Mouse (Mus musculus) testis, postnatal 10 days (tissue): ENCODE results near the gene Ap2a1.

ENCODE experiments used
- DNase-seq: peaks from one replicate; pipeline ENCODE4 v3.0.0; 2021; ENCODE audit warnings: low spot score

The Ap2a1 gene

DNA sequence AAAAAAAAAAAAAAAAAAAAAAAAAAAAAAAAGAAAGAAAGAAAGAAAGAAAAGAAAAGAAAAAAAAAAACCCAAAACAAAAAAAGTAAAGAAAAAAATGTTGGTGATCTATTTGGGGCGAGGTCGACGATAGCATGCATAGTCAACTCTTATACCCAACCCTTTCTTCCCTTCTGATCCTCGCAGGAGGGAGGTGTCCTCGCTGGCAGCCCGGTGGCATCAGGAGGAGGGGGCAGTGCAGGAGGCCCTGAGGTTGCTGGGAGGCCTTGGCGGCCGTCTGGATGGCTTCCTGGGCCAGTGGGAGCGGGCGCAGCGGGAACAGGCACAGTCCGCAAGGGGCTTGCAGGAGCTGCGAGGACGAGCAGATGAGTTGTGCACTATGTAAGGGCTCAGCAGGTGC, 24.3 kb upstream of the Ap2a1 start:
- peak; percentile 47 for DNase-seq

DNA sequence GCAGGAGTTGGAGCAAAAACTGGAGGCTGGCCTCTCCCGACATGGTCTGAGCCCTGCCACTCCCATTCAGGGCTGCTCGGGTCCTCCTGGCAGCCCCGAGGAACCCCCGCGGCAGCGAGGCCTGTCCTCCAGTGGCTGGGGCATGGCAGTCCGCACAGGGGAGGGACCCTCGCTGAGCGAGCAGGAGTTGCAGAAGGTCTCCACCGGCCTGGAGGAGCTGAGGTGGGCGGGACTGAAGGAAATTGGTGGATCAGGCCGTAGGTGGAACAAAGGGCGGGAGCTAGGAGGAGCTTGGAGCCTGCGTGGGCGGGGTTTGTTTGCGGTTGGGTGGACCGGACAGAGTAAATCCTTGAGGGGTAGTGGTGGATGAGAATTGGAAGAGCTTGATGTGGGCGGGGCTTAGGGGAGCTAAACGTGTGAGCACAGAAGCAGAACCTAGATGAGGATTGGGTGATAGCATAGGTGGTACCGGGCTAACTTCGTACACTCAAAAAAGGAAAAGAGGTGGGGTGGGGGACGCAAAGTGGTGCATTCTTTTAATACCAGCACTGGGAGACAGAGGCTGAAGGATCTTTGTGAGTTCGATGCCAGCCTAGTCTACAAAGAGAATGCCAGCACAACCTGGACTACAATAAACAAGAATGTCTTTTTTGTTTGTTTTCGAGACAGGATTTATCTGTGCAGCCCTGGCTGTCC, 23.5 kb upstream of the Ap2a1 start:
- peak; percentile 97 for DNase-seq

DNA sequence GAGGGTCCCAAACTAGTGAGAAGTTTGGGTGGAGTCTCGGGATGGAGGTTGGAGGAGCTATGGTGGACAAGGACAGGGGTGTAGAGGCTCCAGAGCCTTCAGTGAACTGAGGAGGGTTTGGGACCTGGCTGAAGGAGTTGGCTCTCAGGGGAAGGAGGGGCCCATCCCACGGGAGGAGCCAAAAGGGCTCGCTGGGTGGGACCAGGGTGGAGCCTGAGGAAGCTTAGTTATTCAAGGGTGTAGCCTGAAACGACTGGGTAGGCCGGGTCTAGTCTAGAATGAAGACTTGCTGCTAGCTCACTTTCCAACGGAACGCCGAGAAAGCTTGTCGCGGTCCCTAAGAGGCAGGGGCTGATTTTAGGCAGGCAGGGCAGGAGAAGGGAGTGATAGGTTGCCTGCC, 22.7 kb upstream of the Ap2a1 start:
- DNase-seq: peak; percentile 81

DNA sequence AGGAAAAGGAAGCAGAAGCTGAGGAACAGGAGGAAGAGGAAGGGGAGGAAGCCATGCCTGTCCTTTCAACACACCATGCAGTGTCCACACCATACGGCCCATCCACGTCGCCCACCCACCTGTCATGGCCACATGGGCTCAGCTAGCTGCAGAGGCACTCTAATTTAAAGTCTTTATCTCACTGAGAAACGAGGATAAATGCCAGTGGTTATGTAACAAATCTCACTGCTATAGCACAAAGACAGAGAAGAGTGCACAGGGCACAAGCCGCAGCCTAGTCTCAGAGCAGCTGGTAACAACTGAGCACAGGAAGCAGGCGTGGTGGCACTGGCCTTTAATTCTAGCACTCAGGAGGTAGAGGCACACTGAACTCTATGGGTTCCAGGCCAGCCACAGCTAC, 20.6 kb upstream of the Ap2a1 start:
- no peak for DNase-seq

DNA sequence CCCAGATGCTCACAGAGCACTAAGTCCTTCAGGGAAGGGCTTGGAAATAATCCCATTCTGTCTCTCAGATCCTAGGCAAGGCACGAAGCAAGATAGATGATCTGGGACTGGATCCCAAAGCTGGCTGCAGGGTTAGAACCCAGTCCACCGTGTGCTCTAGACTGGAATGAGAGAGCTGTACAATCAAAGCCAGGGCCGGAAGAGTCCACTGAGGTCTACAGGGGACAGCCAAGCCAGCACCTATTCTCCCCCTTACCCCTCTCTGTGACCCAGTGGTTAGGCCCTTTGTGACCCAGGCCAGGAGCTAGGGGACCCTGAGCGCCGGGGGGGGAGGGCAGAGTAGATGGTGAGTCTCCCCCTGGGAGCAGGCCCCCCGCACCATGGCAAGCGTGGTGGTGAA, 13.6 kb upstream of the Ap2a1 start, which contains the start of gene Tsks:
Gene Tsks, plus strand, starts transcription at position 301 of the 400 bp plus-strand sequence.
- no peak for DNase-seq

DNA sequence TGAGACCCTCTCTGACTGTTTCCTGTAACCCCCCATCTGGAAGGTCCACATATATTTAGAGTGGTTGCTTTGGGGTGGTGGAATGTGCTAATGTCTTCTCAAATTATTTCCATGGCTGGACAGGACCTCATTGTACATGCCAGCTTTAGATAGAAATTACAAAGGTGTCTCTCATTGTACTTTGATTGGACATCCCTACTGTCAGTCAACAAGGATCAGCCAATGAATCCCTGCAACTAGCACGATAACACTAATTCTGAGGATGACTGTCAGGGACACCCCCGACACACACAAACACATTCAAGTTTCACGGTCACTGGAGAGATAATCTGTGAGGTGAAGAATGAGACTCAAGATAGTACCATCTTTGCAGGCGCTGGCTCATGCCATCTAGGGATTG, 9.4 kb upstream of the Ap2a1 start:
- DNase-seq: no peak

DNA sequence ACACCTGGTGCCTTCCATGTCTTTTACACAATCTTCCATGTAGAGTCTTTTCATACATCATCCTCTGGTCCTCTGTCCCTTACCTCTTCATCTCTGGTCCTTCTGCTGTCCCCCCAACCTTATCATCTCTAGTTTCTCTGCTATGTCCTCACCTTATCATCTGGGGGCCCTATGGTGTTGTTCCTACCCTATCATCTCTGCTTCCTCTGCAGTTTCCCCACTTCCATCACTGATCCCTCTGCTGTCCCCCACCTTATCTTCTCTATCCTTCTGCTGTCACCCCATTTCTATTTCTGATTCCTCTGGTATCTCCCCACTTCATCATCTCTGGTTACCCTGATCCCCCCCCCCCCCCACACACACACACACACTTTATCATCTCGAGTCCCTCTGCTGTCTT, 726 bp downstream of the Ap2a1 start:
- no peak for DNase-seq

DNA sequence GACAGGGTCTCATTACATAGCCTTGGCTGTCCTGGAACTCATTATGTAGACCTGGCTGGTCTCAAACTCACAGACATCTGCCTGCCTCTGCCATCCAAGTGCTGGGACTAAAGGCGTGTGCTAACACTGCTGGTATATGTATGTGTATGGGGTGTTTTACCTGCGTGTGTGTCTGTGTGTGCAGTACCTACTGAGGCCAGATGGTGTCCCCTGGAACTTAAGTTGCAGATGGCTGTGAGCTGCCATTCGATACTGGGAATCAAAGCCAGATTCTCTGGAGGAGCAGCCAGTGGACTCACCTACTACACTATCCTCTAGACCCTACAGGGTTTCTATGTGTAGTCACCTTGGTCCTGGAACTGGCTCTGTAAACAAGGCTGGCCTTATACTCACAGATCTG, 3.8 kb downstream of the Ap2a1 start:
- DNase-seq: no peak

DNA sequence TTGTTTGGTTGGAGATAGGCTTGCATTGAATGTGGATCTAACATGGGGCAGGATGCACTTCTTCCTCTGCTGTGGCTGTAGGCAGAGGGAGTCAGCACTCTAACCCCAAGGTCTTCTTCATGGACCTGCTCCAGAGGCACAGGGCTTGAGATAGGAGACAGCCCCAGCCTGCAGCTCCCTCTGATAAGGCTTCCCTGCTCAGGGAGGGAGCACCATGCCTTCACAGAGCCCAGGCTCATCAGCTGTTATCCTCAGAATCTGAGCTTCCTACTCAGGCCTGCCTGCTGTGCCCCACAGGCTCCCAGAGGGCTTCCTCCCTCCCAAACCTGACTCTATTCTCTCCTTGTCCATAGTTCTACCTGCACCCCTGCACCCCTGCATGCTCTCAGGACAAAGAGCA, 6.8 kb downstream of the Ap2a1 start:
- no peak for DNase-seq

DNA sequence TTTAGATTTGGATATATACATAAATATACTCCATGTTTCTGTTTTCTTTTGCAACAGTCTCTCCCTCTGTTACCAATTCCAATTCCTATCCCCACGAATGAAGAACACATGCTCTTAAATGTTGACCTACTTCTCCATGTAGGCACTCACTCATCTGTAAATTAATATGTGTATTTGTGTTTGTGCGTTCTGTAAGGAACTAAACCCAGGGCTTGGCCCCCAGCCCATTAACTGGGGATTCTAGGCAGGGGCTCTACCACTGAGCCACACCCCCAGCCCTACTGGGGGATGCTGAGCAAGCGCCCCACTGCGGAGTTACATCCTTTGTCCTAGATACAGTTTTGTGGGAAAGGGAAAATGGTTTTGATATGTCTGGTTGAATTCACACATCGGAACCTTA, 10.2 kb downstream of the Ap2a1 start:
- DNase-seq: no peak

DNA sequence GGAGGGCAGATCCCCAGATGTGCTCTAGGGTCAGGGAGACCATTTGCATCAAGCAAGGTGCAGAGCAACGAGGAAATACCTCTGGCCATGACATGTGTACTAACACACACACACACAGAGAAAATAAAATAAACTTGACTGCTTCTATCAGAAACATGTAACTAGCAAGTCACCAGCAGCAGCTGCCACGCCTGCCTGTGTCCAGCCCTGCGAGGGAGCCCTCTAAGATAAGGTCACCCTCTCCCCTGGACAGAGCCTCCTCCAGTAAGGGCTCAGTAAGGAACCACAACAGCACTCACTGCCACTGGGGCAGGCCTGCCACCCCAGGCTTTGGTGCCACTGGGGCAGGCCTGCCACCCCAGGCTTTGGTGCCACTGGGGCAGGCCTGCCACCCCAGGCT, 11.1 kb downstream of the Ap2a1 start:
- no peak for DNase-seq

DNA sequence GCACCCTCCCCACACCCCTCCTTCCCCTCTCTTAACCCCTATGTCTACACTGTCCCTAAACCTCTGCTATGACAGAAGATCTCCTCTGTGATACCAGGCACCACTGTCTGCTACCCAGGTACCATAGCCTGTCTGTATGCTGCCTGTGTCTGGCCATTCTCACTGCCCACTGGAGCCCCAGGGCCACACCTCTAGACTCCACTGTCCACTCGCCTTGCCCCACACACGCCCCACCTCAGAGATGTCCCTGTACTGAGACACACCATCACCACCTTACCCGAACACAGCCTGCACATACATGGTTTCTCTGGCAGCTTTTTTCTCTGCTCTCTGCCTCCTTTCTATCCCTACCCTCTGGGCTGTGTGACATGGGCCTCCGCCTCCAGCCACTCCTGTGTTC, 12.4 kb downstream of the Ap2a1 start:
- no peak for DNase-seq

DNA sequence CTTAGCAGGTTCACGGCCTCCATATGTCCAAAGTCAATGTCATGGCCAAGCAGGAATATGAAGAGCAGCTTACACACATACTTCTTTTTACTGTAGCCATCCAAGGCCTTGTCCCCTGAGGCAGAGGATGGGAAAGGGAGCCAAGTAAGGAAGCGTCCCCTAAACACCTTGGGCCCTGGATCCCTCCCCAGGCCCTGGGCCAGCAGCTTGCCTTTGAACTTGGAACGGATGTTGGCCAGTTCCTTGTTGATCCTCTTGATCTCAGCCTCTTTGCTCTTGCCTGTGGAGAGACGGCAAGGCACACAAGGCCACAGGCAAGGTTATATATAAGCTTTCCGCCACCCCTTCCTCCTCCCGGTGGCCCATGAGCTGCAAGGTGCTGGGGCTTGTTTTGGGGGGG, 13.1 kb downstream of the Ap2a1 start:
- DNase-seq: peak; percentile 41

DNA sequence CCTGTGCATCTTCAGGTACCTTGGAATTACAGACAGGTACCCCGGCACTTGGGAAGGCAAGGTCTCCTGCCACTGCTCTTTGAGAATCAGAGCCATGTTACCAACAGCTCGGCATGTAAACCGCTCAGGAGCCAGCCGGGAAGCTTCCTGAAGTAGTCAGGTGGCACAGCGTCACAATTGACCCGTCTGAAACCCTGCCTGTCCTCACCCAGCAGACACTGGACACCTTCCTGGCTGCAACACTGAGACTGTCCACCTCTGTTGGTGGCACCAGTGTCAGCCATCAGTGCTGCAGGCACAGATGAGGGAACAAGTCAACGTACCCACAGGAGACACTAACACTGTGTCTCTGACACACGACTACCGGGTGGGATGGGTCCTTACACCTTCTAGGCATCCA, 14.0 kb downstream of the Ap2a1 start:
- DNase-seq: no peak

DNA sequence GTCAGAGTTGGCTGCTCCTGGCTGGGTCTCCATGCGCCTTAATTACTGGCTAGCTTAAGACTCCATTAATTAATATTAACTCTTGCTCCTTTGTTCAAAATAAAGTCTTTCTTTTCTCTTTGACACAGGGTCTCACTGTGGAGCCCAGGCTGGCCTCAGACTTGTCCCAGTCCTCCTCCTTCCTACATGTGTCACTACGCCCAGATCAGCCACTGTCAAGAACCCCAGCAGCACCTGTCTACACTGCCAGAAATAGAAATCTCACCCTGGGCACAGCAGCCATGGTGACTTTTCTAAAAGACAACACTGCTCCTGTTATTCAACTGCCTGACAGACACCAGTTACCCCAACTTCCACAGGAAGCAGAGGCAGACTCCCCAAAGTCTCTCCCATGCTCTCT, 14.9 kb downstream of the Ap2a1 start:
- no peak for DNase-seq

DNA sequence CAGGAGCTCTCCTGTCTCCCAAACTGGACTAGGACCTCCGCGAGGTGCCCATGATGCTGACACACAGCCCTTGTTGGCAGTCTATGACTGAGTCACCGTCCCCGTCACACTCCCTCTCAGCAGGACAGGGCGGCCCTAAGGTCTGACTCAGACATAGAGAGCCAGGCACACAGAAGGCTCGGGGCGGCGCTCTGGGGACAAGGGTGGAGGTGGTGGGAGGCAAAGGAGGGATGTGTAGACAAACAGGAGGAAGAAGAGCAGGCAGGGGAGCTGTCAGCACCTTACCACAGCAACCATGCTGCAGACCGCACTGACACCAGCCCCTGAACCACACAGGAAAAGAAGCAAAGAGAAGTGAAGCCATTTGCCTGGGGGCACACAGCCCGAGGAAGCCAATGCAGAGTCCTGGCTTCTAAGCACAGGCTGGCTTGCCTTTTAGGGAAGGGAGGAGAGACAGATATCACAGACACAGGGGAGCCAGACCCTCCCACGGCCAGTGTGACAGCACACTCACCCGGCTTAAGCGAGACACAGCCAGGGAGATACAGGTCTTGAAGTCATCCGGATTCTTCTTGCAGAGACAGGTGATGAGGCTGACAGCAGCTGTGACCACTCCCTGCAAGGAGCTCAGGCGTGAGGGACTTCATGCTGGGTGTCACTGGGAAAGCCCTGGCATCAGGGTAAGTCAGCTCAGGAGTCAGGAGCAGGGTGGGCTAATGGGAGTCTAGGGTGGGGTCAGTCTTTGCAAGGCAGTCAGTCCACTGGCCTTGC, 20.4 kb downstream of the Ap2a1 start:
- DNase-seq: no peak

DNA sequence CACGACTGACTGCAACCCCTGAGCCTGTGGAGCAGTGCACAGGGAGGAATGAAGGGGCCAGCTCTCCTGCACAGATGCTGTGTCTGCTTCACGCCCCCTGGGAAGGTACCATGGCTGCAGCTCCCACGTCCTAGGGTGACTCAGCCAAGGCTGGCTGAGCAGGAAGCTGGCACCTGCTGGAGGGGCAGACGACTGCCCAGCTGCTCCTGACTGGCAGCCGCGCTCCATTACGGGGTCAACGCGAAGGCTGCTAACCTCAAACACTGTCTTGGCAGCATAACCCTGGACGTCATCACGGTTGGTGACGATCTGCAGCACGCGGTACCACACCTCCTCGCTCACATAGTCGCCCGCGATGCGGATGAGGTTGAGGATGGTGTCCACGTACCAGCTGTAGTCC, 23.9 kb downstream of the Ap2a1 start:
- no peak for DNase-seq

DNA sequence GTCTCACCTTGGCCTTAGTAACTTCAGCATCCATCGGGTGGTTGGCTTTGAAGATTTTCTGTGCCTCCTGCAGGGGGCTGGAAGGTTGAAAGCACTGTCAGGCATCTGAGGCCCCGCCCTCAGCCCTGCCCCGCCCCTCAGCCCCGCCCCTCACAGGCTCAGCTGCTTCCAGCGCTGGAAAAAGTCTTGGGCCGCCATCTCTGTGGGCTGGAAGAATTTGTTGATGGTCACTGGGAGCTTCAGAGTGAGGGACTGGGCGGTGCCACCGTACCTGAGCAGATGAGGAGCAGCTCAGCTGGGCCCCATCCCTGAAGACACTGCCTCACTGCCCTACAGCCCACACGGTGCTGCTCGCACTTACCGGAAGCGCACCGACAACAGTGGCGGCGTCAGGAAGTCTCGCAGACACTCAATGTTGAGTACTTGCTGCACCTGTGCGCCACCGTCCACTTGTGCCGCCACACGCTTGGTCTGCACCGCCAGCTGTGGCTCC, 28.0 kb downstream of the Ap2a1 start:
- peak; percentile 68 for DNase-seq

DNA sequence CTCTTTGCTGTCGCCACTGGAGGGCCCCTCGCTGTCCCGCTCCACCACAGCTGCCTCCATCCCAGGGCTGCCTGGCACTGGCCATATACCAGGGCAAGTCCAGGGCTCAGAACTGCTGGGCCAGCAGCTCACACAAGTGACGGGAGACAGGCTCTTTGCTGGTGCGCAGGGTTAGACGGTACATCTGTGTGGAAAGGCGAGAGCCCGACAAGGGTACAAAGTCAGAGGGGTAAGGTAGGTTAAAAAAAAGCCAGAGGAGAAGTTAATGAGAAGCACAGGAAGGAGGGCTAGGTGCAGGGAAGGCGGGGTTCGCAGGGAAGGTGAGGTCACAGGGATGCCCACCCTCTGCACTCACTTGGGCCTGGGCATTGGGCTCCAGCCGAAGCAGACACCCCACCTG, 28.7 kb downstream of the Ap2a1 start:
- no peak for DNase-seq

DNA sequence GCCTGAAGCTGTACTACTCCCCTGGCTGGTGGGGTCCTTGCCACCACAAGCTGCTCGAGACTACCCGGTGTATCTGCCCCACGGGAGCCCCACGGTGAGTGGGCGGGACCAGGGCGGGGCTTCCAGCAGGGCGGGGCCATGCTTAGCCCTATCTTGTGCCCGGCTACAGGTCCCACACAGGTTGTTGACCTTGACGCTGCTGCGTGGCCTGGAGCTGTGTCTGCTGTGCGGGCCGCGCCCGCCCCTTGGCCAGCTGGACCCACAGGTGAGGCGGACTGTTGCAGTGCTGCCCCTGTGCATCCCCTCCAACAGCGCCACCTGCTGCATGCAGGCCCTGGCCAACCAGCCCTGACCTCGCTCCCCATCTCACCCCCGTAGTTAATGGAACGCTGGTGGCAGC, 30.7 kb downstream of the Ap2a1 start:
- DNase-seq: peak; percentile 82

DNA sequence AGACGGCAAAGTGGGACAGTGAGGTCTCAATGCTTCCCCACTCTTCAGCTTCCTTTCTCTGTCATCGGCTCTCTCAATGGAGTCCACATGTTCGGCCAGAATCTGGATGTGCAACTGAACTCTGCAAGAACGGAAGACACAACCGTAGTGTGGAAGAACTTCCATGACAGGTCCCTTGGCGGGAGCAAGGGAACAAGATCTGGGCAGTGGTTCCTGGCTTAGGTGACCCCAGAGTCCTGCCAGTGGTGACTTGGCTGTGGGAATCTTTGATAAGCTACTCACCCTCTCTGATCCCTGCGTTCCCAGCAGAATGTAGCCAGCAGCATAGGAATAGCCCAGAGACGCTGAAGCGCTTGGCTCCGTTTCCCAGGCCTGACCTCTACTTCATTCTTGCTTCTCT, 32.8 kb downstream of the Ap2a1 start:
- no peak for DNase-seq

DNA sequence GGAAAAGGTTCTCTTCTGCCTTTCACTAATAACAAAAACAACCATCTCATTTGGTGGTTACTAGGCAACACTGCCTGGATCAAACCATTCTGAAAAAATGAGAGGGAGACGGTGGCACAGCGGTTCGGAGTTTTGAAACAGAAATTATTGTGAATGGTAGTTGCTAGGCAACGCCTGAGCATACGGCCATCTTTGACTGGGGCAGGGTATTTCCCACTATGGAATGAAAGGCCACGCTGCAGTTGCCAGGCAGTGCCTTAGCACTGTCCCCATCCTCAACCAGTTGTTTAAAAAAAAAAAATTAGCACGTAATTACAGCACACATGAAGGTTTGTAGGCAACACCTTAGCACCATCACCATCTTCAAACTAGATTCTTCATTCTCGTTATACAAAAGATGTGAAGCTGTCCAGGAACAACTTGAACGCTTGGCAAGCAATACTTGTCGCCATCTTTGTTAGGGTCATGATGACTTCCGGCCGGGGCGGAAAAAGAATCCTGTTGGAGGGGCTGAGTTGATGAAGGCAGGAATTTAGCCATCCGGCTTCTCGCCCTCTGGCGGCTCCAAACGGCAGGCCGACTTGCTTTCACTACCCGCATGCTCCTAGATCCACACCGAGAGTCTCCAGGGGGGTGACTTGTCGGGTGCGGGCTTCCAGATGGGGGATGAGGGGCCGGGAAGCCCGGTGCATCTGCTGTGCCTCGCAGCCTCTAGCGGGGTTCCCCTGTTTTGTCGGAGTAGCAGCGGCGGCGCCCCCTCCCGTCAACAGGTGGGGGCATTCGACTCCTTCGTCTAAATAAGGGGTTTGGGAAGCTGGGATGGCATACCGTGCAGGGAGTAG, 33.5 kb downstream of the Ap2a1 start, which contains the start of gene Fuz:
Gene Fuz, plus strand, starts transcription at position 487 of the 842 bp plus-strand sequence.
- DNase-seq: peak; percentile 90

DNA sequence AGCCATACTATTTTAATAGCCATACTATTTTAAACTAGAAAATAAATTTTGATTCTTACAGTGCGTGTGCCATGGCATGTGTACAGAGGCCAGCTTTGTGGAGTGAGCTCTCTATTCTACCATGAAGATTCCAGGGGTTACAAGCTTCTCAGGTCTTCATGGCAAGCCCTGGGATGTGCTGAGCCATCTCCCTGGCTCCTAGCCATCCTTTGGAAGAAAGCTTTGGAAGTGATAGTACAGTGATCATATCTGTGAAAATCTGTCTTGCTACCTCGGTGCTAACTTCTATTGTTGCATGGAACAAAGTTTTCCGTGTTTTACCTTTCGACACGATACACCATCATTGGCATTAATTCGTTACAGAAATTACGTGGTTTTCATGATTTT, 34.1 kb downstream of the Ap2a1 start:
- no peak for DNase-seq
